Mouse (Mus musculus) liver, embryonic 13.5 days (tissue): ENCODE measurements at regions not wholly inside any gene's neighbourhood (a gene's known extent, or its start where the extent isn't known, plus 50 kb on each side); places are given as distances from the start of the nearest gene placed in this dataset.

ENCODE experiments used
- microRNA counts: library from miRNA; unstranded; fragments of <30 nt; microRNA quantifications from one replicate; lab custom pipeline; 2016
- microRNA-seq: library from miRNA; unstranded; fragments of <30 nt; microRNA quantifications from one replicate; pipeline ENCODE4, GENCODE M21; 2016

MicroRNAs in the stretch of these regions (microRNA counts, 519-probe panel; counts per million panel counts)
- 7,048 counts per million, percentile 89 among the panel's probes with 10 or more counts for microRNA mmu-miR-148a (lab: Ali Mortazavi, UCI)

Small RNA genes in the stretch of these regions (microRNA-seq; reads per million reads assigned to microRNA genes)
- 1,391 reads per million, percentile 78 among the genes with 10 or more reads in this experiment for gene Mir148a
